Mouse (Mus musculus): Measurements from ENCODE around the gene Hist2h2aa2.

DNA sequence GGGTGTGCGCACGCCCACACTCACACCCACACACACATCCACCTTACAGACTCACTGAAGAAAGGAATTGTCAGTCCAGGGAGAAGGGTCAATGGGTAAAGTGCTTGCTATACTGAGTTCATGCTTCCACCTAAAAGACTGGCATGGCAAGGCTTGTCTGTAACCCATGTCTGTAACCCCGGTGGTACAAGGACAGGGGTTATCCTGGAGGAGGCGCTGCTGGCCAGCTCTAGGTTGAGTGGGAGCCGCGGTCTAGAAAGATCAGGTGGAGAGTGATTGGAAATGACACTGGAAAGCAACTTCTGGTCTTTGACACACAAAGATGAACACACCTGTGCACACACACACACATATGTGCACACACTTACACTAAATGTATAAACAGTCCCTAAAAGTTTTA is 40.6 kb upstream of the Hist2h2aa2 start:
- TF ChIP-seq GATA1 (IDR thresholded peaks at IDR 0.05; ENCODE audit: borderline replicate concordance, low read length) (no peak), FLI1 (IDR thresholded peaks at IDR 0.05; ENCODE audit: low read length) (no peak)
